Mouse (Mus musculus) megakaryocyte progenitor cell, adult 5-6 weeks (primary cell): ENCODE measurements at regions not wholly inside any gene's neighbourhood (a gene's known extent, or its start where the extent isn't known, plus 50 kb on each side); places are given as distances from the start of the nearest gene placed in this dataset.

Source experiments
- ATAC-seq: replicated peaks from 2 replicates; pipeline ENCODE4 v1.8.0; 2016; ENCODE audit warnings: mild to moderate bottlenecking, moderate TSS enrichment, inconsistent platforms; ENCODE audit not compliant: poor library complexity

- no peak for ATAC-seq
These were observed 61.6 kb downstream of the Gm10295 start for GRCm38 (mm10) chr7:71289702-71290101.

GRCm38 (mm10) chr7:71289266-71289665 lies 62.0 kb downstream of the Gm10295 start:
- ATAC-seq: no peak

GRCm38 (mm10) chr7:71287441-71287840 lies 63.8 kb downstream of the Gm10295 start:
- ATAC-seq: no peak

- no peak for ATAC-seq
These were observed 67.0 kb downstream of the Gm10295 start for GRCm38 (mm10) chr7:71284246-71284645.

GRCm38 (mm10) chr7:71283419-71283818 lies 67.9 kb downstream of the Gm10295 start:
- no peak for ATAC-seq

GRCm38 (mm10) chr7:71266101-71266500 lies 85.2 kb downstream of the Gm10295 start:
- ATAC-seq: no peak

GRCm38 (mm10) chr7:71264115-71264514 lies 87.2 kb downstream of the Gm10295 start:
- ATAC-seq: no peak

- ATAC-seq: no peak
These were observed 101.6 kb downstream of the Gm10295 start for GRCm38 (mm10) chr7:71249669-71250068.

GRCm38 (mm10) chr7:71249216-71249615 lies 102.1 kb downstream of the Gm10295 start:
- no peak for ATAC-seq

GRCm38 (mm10) chr7:71247922-71248321 lies 103.4 kb downstream of the Gm10295 start:
- ATAC-seq: no peak

GRCm38 (mm10) chr7:71242379-71242911 lies 108.8 kb downstream of the Gm10295 start:
- ATAC-seq: peak; percentile 96

- no peak for ATAC-seq
These were observed 112.1 kb downstream of the Gm10295 start for GRCm38 (mm10) chr7:71239207-71239606.

GRCm38 (mm10) chr7:71236334-71236733 lies 115.0 kb downstream of the Gm10295 start:
- no peak for ATAC-seq

- ATAC-seq: no peak
These were observed 117.0 kb downstream of the Gm10295 start for GRCm38 (mm10) chr7:71234176-71234769.

- ATAC-seq: no peak
These were observed 118.2 kb downstream of the Gm10295 start for GRCm38 (mm10) chr7:71232821-71233815.

GRCm38 (mm10) chr7:71230901-71231477 lies 120.3 kb downstream of the Gm10295 start:
- ATAC-seq: no peak

- ATAC-seq: no peak
These were observed 122.1 kb downstream of the Gm10295 start for GRCm38 (mm10) chr7:71229183-71229582.

- no peak for ATAC-seq
These were observed 126.9 kb downstream of the Gm10295 start for GRCm38 (mm10) chr7:71224320-71224865.

- no peak for ATAC-seq
These were observed 127.6 kb downstream of the Gm10295 start for GRCm38 (mm10) chr7:71223513-71224319.

- ATAC-seq: no peak
These were observed 133.9 kb downstream of the Gm10295 start for GRCm38 (mm10) chr7:71217344-71217743.
